ENCODE assay signal across 22 mouse cellular contexts in genomic region chr6:134246109-134246508, GRCm38 (mm10).
A peak's percentile ranks its signal among the peaks of the same experiment; 100 is the strongest.
DNase-seq lines count a peak whose midpoint lies in the region; ATAC-seq and TF ChIP-seq lines count a peak whose summit lies in the region.
"Had no signal": no experiment of that assay in that cellular context is flagged by ENCODE, and none has a peak within 500 bp of the region (broad histone marks: within the 10 kb centered on the region; RNA-seq: fewer than 3 reads in every experiment).

No protein-coding gene starts in this region.

- no peak for ATAC-seq in heart, embryonic 13.5 days (ENCODE audit: extremely low read depth, insufficient number of reproducible peaks, low FRiP score, low TSS enrichment)
- no peak for ATAC-seq in kidney, embryonic 16.5 days (ENCODE audit: low FRiP score, low TSS enrichment)
- ATAC-seq: forebrain, embryonic 13.5 days; hindbrain, embryonic 16.5 days; liver, embryonic 12.5 days; liver, postnatal 0 days had no signal

- DNase-seq in heart, adult 11 months, result no peak
- no peak for DNase-seq in kidney, adult 2 months
- DNase-seq in Muller cell, postnatal 12 days (ENCODE audit: inconsistent ontology term), result peak; percentile 37
- DNase-seq in R1 (ENCODE audit: low read depth, low spot score), result peak; percentile 50
- DNase-seq: adrenal gland, adult 8-10 months; B cell, adult 2 months; cerebellum, adult 2 months; cerebellum, postnatal 14 days; gastrocnemius, postnatal 14 days; kidney, adult 18-20 months; kidney, postnatal 10 days; layer of hippocampus, postnatal 36 days; left cerebral cortex, postnatal 4 days; liver, postnatal 0 days; midbrain, embryonic 14.5 days; retina, postnatal 1 day; right cerebral cortex, postnatal 14 days had no signal

- H3K9me3 ChIP-seq in heart, embryonic 13.5 days, result no peaks in the 10 kb centered on the region
- H3K9me3 ChIP-seq in kidney, embryonic 16.5 days (ENCODE audit: low read length), result no peaks in the 10 kb centered on the region
- H3K9me3 ChIP-seq: forebrain, embryonic 13.5 days; liver, embryonic 12.5 days had no signal

- H3K9ac ChIP-seq in heart, embryonic 13.5 days, result peak overlapping the region; percentile 33; the same call in 1 of the 2 replicates
- no peak overlapping the region for H3K9ac ChIP-seq in kidney, embryonic 16.5 days (replicated peaks; ENCODE audit: low read length)
- H3K9ac ChIP-seq: forebrain, embryonic 13.5 days; liver, embryonic 12.5 days; liver, postnatal 0 days had no signal

- no peak for TF ChIP-seq CTCF in kidney, adult 2 months (conservative IDR thresholded peaks at IDR 0.05; ENCODE audit: insufficient read depth, insufficient read length, low read depth, low read length)

- H3K27ac ChIP-seq in heart, embryonic 13.5 days (replicated peaks), result peak overlapping the region; percentile 75
- peak overlapping the region; percentile 43 for H3K27ac ChIP-seq in kidney, adult 2 months (ENCODE audit: insufficient read depth, low read depth, low read length)
- H3K27ac ChIP-seq in kidney, embryonic 16.5 days (ENCODE audit: low read length), result no peak overlapping the region
- H3K27ac ChIP-seq: forebrain, embryonic 13.5 days; liver, embryonic 12.5 days had no signal

- peaks cover 42% of the 10 kb centered on the region for H3K36me3 ChIP-seq in heart, embryonic 13.5 days
- H3K36me3 ChIP-seq in kidney, adult 2 months (ENCODE audit: control insufficient read depth, insufficient read depth, low read length), result no peaks in the 10 kb centered on the region; the same call in 1 of the 2 replicates
- peaks cover 28% of the 10 kb centered on the region for H3K36me3 ChIP-seq in kidney, embryonic 16.5 days (ENCODE audit: insufficient read depth, low read length)

- H3K27me3 ChIP-seq in heart, embryonic 13.5 days (replicated peaks), result no peaks in the 10 kb centered on the region
- no peaks in the 10 kb centered on the region for H3K27me3 ChIP-seq in kidney, adult 2 months (replicated peaks; ENCODE audit: control insufficient read depth, insufficient read depth, low read length)
- no peaks in the 10 kb centered on the region for H3K27me3 ChIP-seq in kidney, embryonic 16.5 days (ENCODE audit: insufficient read depth, low read length)
- H3K27me3 ChIP-seq: forebrain, embryonic 13.5 days; liver, embryonic 12.5 days had no signal

- no peak overlapping the region for H3K4me2 ChIP-seq in heart, embryonic 13.5 days
- H3K4me2 ChIP-seq in kidney, embryonic 16.5 days (replicated peaks; ENCODE audit: low read depth, low read length), result no peak overlapping the region
- H3K4me2 ChIP-seq: forebrain, embryonic 13.5 days; liver, embryonic 12.5 days had no signal

- no peak for TF ChIP-seq POLR2A in kidney, adult 2 months (IDR thresholded peaks at IDR 0.05; ENCODE audit: low read depth, low read length)

- H3K4me1 ChIP-seq in heart, embryonic 13.5 days, result peaks cover 49% of the 10 kb centered on the region
- H3K4me1 ChIP-seq in kidney, adult 2 months (ENCODE audit: control insufficient read depth, insufficient read depth, low read length), result peaks cover 31% of the 10 kb centered on the region
- peaks cover 33% of the 10 kb centered on the region for H3K4me1 ChIP-seq in kidney, embryonic 16.5 days (ENCODE audit: insufficient read depth, low read length)

- WGBS in heart, embryonic 13.5 days, result 15% methylated on average over 2 of the region's 2 CpGs
- 60% methylated on average over 2 of the region's 2 CpGs for WGBS in kidney, adult 2 months
- 88% methylated on average over 2 of the region's 2 CpGs for WGBS in kidney, embryonic 16.5 days

- H3K4me3 ChIP-seq in heart, embryonic 13.5 days, result no peak overlapping the region
- H3K4me3 ChIP-seq in kidney, adult 2 months (ENCODE audit: insufficient read depth, low read depth, low read length), result no peak overlapping the region
- no peak overlapping the region for H3K4me3 ChIP-seq in kidney, embryonic 16.5 days (ENCODE audit: low read length)
- H3K4me3 ChIP-seq: forebrain, embryonic 13.5 days; liver, embryonic 12.5 days had no signal

Comparison
In these comparisons a context has a peak if more than half of its experiments do, and no peak if none do; other contexts are left out.
1. DNase-seq: peak in Muller cell, postnatal 12 days (single experiment) and R1 (single experiment); none in heart, adult 11 months (single experiment) and kidney, adult 2 months (single experiment).